Mouse (Mus musculus): ENCODE measurements around the gene Ppp2r2d. TPM values are rescaled to one million over a fixed set of nuclear protein-coding genes. Genes with fewer than 3 reads are reported as not detected.

Gene Ppp2r2d
- total RNA-seq (2021) = 10 to 100 TPM; 33.4 to 42.1 TPM
- long read RNA-seq, experiment 1, transcript Ppp2r2d-201 (9 exons, 2,081 nt) = major isoform, 31 of 55 reads
- long read RNA-seq, experiment 1, partial matches to known transcripts = 1 of 55 reads
- long read RNA-seq, experiment 1, other reads (novel, unspliced or antisense) = 22 of 55 reads
- long read RNA-seq, experiment 2, transcript Ppp2r2d-201 (9 exons, 2,081 nt) = major isoform, 32 of 53 reads
- long read RNA-seq, experiment 2, partial matches to known transcripts = 3 of 53 reads
- long read RNA-seq, experiment 2, other reads (novel, unspliced or antisense) = 18 of 53 reads

DNA sequence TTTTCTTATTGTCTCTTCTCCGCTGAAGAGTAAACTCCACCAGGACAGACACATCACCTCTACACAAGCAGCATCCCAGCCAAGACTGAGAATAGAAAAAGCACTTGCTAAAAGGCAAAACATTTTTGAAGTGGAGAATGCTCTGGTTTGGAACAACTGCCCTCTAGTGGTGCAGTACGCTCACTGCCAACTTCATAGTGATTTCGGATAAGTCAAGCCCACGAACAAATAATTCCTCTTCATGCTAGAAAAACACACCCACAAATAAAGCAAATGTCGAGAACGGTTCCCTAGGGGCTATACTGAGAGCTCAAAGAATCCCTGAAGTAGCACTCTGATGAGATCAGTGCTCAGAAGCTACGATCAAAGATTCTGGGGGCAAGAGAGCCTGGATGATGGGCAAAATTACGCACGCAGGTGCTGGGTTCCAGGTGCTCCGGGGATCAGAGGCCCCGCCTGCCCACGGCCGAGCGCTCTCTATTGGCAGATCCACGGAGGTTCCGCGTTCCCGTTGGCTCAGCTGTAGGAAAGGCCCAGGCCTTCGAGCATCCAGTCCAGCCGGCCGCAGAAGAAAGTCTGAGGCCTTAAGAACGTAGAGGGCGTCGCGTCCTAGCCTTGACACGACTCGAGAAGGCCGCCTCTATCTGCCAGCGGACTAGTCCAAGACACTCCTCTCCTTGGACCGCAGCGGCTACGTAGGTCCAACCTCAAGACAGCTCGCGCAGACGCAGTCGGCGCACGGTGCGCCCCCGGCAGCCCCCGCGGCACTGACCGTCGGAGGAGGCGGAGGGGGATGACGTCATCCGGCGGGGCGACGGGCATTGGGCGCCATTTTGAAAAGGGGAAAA, at the start of gene Ppp2r2d, which contains the start of gene Mapk1ip1:
Gene Ppp2r2d, plus strand, starts transcription at position 536 of the 848 bp plus-strand sequence.
Gene Mapk1ip1, minus strand, starts transcription at position 730 of the 848 bp plus-strand sequence.
- DNase-seq (ENCODE audit: low spot score in 2 of 2) = peak; percentile 98 to 99

DNA sequence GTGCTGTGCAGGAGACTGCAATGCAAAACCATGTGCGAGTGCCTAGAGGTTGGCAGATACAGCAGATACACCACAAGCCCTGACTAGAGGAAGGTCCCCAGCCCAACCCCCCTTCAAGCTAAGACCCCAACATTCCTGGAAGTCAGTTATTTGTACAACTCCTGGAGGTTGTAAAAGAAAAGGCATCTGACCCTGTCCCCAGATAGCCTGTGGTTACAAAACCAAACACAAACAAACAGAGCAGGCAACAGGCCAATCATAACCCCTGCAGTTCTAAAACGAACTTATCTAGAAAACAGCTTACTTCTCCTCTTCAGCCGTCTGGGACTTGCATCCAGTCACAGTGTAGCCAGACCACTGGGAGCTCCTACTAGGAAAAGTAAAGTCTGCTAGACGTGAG, 42.5 kb upstream of the Ppp2r2d start:
- DNase-seq (ENCODE audit: low spot score in 2 of 2) = no peak

DNA sequence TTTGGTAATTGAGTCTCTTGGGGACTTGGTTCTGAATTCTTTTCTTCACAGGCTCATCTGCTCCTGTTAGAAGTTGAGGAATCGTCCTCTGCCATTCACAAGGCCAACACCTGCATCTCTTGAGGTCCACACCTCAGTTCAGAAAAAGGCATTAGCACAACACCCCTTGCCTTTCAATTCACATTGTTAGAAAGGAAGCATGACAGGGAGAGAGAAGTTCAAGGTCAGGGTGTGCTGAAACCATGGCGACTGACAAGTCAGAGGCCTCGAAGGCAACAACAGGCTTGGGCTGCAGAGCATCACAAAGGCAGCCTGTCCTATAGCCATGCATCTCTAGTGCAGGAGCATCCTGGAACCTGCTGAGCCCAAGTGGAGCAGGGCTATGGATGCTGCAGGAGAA, 38.7 kb upstream of the Ppp2r2d start:
- no peak for DNase-seq (ENCODE audit: low spot score in 2 of 2)

DNA sequence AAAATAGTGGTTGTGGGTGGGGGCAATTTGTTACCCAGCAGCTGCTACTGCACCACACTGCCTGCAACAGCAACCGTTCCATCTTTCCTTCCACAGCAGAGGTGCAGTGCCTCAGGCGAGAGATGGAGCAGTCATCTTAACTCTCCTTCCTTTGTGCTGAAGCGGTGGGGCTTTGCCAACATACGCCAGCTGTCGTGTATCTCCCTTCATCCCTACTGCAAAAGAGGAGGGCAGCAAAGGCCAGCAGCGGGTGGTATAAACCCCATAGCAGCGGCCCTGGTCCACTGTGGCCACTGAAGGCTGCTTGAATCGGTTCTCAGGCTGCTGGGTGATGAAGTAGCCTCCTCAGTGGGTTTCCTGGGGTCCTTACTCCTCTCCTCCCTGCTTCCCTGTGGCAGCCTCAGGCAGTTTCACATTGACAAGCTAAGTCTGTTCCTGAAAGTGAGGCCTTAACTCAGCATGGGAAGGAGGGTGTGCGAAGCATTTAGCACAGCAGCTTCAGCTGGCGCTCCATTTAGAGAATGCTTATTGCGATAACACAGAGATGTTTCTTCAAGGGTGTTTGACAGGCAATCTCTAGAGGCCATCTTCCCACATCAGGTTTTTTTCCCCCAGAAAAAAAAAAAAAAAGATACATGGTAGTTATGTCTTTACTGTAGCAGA, 32.5 kb upstream of the Ppp2r2d start:
- DNase-seq (ENCODE audit: low spot score in 2 of 2) = no peak

DNA sequence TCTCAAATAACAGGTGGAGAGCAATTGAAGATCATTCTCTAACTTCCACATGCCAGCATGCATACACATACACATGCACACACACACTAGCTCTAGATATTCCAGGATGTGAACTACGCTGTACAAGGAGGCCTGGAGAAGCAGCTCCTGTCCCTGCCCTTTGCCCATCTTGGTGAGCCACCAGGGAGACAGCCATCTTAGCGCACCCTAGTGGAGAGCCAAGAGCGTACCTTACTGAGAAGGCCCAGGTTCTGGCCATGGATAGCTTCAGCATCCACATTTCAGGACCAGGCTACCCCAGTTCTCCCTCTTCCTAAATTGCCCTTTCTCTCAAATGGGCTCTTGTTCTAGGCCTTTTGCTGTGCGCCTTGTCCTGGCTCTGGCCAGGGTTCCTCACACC, 27.6 kb upstream of the Ppp2r2d start:
- DNase-seq (ENCODE audit: low spot score in 2 of 2) = no peak

DNA sequence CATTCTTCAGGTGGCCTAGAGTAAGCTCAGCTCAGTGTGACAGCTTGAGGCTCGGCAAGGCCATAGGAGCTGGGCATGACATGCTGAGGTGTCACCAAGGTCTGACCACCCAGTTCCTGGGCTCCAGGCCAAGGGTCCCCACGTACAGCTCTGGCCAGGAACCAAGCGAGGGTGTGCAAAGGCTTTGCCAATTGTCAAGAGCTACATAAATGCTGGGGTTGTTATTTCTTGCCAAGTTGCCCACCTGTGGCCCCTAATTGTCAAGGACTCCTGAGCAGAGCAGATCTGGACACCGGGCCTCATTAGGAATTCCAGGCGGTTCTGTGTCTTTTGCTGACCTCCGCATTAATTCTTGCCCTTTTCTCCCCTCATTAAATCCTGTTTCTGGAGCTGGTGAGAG, 21.5 kb upstream of the Ppp2r2d start:
- DNase-seq (ENCODE audit: low spot score in 2 of 2) = no peak

DNA sequence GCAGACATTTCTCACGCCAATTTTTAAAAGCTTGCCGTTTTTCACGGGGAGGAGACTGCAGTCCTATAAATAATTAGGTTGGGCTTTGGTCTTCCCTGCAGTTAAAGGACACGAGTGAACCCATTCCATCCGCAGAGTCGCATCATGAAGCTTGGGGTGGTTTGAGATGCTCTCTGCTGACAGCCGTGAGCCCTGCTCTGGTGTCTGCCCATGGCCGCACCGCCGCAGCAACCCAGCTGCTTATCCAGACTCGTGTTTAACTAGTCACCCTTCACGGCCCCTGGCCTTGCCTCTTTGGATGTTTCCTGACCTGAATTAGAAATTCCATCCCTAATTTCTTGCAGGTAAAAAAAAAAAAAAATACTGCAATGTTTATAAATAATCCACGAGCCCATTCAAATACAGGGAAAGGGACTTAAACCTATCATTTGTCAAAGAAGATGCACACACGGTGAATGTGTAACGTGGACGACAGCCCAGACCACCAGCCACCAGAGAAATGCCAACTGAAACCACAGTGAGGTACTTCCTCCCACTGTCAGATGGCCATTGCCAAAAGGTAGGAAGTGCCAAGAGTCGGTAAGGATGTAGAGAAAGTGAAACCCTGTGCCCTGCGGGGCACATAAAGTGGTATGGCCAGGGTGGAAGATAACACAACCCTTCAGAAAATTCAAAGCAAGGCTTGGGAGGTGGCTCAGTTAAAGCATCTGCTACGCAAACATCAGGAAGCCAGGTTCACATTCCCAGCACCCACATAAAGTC, 20.7 kb upstream of the Ppp2r2d start:
- no peak for DNase-seq (ENCODE audit: low spot score in 2 of 2)

DNA sequence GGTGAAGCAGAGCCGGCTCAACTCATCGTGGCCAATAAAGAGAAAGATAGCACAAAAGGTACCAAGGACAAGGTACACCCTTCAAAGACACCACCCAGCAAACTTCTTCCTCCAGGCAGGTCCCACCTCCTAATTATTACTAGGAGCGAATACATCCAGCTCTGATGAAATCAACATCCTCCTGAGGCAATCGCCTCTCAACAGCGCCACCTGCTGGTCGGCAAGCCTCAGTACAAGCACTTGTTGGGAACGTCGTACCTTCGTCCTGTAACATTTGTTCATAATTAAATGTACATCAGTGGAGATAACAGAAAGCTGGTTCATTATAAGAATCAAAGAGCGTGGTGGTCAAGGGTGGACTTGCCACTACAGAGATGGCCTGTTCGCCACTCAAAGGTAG, 18.1 kb upstream of the Ppp2r2d start:
- DNase-seq (ENCODE audit: low spot score in 2 of 2) = peak; percentile 50 to 62

DNA sequence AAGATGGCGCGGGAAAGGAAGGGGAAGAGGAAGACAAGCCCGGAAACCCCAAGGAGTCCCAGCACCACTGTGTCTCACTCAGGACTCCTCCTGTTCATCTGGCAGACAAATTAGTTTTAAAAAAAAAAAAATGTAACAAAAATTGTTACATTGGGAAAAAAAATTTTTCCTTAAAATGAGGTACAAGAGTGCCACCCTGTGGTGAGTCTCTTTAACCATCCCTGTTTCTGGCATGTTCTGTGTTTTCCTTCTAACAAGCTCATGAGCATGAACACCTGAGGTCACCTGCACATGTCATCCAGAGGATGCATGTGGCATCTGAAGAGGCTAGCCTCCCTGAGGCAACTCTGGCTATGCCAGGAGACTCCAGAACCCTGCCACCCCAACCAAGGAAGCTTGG, 10.9 kb upstream of the Ppp2r2d start:
- no peak for DNase-seq (ENCODE audit: low spot score in 2 of 2)

DNA sequence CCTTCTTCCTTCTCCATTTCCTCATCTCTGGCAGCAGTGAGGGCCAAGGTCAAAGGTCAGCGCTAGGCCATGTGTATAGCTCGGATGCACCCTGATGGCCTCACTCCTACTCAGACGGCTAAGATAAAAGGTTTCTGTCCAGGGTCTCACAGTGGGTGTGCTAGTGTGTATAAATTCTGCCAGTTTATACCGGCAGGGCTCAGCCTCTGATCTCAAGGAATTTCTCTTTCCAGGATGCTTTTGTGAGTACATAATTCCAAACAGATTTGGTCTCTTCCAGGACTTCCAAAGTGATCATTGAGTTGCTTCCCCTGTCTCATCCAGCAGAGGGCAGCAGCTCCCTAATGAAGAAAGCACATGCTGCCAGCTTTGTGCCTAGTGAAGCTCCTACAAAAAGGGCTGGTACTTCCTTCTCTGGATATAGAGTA, 5.3 kb upstream of the Ppp2r2d start:
- peak; percentile 39 to 66 for DNase-seq (ENCODE audit: low spot score in 2 of 2)

DNA sequence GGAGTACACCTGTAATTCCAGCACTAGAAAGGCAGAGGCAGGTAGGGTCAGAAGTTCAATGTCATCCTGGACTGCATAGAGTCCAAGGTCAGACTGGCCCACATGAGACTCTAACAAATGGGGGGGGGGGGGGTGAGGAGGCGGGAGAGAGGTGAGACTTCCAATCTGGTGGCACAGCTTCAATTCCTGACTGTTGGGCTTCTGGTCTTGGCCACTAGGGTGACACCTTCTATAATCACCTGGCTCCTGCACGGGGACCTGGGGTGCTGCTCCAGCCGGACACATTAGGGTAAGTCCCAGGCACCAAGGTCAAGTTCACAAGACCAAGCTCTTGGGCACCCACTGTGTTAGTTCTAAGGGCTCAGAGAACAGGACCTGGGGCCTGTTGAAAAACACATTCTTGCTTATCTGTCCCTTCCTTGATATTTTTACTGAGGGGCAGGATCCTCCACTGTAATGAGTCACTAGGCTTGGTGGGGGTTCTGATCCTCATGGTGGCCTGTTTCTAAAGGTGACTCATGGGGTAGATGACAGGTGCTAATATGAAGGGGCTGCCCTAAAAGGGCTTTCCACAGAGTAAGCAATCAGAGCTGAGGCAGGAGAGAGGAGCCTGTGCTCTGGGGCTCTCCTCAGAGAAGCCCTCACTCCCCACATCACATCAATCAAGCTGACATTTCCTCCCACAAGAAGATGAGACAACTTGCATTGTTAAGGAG, 4.3 kb upstream of the Ppp2r2d start:
- DNase-seq (ENCODE audit: low spot score in 2 of 2) = no peak

DNA sequence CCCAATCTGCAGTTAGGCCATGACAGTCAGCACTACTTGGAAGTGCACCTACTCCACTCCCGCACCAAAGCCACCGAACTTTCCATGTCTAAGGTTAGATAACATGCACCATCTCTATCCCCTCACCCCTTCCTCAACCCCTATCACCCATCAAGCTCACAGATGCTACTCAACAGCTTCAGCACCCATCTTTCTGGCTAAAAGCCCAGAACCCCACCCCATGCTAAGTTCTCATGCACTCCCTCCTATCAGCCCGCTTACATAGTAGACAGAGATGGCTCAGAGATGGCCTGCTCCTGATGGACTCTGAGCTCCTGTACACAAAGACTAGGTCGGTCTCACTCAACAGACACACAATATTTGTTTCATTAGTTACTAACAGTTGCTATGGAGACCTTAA, 2.5 kb upstream of the Ppp2r2d start:
- DNase-seq (ENCODE audit: low spot score in 2 of 2) = no peak

DNA sequence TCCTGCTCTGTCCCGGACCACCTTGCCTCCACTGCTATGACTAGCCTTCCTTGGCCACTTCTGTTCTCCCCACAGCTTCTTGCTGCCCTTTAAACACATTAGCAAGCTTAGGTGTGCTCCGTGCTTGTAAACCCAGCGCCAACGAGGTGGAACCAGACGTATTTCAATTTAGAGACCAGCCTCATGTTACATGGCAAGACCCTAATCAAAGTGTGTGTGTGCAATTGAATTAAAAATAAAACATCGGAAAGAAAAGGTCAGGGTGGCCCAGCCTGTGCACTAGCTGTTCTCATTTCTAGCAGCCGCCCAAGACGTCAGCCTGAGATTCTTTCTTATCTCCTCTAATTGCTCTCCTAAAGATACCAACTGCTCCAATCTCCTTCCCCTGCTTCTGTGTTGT, 768 bp upstream of the Ppp2r2d start:
- no peak for DNase-seq (ENCODE audit: low spot score in 2 of 2)

DNA sequence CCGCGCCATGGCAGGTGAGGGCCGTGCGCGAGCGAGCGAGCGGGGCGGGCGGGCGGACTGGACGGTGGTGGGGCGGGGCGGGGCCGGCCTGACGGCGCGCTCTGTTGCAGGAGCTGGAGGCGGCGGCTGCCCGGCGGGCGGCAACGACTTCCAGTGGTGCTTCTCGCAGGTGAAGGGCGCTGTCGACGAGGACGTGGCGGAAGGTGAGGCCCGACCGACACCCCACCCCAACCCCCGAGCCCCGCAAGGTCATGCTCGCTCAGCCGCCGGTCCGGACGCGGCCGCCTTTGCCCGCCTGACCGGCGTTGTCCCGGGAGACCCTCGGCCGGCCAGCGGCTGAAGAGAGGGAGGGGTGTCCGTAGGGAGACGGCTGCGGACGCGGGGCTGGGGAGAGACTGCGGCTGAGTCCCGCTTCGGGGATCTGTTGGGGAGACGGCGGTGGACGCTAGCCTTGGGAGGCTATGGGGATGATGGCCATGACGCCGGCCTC, 668 bp downstream of the Ppp2r2d start:
- peak in 1 of 2 experiments; percentile 48 for DNase-seq (ENCODE audit: low spot score in 2 of 2)

DNA sequence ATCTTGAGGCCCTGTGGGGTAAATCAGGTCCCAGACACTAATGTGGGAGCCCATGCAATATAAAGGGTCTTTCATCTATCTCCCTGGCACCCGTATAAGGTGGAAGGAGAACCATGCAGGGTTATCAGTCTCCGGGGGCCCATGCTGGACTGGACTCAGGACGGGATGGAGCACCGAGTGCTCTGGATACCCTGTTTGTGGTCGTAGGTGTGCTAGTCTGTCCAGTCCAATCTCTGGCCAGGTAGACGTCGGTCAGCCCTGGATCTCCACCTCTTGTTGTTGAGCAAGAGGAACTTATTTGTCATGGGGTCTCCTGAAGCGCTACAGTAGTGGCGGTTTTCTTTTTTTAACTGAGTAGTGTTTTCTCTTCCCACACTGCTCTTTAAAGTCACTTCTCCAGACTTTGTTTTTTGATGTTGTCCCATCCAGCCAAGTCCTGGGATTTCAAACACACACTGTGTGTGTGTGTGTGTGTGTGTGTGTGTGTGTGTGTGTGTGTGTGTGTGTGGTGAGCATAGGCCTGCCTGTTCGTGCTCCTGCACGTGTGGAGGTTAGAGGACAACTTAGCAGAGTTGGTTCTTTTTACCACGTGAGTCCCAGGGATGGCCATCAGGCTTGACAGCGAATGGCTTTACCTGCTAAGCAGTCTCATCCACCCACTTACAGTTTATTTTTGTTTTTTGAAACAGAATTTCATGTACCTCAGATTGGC, 1.6 kb downstream of the Ppp2r2d start:
- no peak for DNase-seq (ENCODE audit: low spot score in 2 of 2)

DNA sequence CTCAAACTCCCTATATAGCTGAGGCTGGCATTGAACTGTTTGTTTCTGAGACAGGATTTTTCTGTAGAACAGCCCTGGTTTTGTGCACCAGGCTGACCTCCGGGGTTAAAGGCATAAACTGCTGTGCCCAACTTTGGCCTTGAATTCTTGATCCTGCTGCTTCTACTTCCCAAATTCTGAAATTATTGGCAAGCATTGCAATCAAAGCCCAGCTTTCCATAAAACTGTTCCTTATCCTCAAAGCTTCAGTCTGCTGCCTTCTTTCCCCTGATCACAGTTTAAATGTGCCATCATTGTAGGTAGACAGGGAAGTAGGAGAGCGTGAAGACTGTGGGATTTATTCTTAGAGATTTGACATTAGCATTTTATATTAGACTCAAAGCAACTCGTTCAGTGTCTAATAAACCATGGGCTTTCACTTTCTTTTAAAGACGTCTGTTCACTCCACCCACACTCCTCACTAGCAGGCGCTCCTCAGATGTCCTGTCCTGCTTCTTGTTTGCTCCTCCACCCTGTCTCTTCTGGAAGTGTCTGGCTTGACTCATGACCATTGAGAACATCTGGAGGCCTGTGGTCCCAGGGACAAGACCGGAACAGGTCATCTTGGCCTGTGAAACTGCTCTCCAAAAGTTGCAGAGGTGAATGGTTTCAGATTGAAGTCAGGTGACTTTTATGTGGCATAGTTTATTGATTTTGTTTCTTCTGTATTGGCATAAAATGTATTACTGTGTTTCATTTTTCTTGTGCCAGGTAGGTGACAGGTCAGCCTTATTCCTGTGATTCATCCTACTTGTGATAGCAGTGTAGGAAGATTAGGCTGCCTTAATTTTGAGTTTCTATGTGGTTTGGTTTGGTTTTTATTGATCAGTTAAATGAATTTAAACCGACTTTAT, 2.4 kb downstream of the Ppp2r2d start:
- no peak for DNase-seq (ENCODE audit: low spot score in 2 of 2)

DNA sequence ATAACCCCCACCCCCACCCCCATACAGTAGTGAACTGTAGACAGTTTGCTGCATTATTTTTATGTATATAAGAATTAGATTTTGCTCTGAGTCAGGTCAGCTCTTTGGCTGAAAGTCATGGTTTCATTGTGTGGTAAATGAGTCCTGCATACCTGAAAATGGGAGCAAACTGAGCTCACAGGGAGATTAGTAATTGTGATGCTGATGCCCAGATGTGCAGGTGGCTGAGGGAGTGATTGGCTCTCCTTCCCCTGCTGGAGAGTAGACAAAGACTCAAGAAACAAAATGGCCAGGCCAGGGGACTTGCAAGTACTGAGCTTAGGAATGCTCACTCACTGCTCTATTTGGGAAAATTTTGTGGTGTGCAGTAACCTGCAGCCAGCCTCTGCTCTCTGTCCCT, 4.2 kb downstream of the Ppp2r2d start:
- no peak for DNase-seq (ENCODE audit: low spot score in 2 of 2)

DNA sequence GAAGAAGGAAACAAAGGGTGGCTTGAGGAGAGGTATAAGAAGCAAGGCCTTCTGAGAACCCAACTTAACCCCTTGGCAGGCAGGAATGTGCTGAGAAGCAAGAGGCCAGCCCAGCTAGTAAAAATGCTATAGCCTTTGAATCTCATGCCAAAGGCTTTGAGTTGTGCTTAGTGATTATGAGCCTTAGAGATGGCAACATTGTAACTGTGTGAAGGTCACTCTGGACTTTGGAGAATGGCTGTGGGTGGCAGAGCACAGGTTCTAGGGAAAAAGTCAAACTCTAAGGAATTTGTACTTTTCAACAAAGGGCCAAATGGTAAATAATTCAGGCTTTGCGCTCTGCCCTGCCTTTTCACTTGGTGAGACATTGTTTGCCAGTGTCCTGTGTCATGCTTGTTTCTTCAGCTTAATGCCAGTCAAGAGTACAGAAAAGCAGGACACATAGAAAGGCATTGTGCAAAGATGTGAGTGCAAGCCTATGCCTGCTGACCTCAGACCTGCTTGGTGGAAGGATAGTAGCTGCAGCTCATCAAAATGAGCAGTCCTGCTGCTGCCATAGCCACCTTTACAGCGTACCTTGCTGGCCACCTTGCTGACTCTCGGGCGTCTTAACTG, 7.6 kb downstream of the Ppp2r2d start:
- no peak for DNase-seq (ENCODE audit: low spot score in 2 of 2)
